Mouse (Mus musculus) liver, embryonic 14.5 days (tissue): ENCODE data around the gene Ube2cbp. TPM values are rescaled to one million over a fixed set of nuclear protein-coding genes. Genes with fewer than 3 reads are reported as not detected.

ENCODE experiments used
- ATAC-seq: fragments of 200-750 bp; cut with Nextera tagmentation; 2 replicates; pipeline ENCODE4 v1.8.0; 2017; ENCODE audit warnings: moderate number of reproducible peaks, mild to moderate bottlenecking, moderate library complexity; ENCODE audit not compliant: insufficient read depth
- DNase-seq, 3 experiments: peaks; one replicate each; pipeline ENCODE4 v3.0.0-alpha.2; 2012 to 2013; ENCODE audit warnings: low read depth in 3 of 3, low spot score in 3 of 3
- H3K27ac ChIP-seq: fragments of 300-500 bp; sonication (generic); 2 replicates; pipeline ENCODE4 v1.5.1; 2014; ENCODE audit warnings: moderate library complexity, mild to moderate bottlenecking, control low read depth, inconsistent platforms
- H3K27me3 ChIP-seq: fragments of 300-500 bp; sonication (generic); 2 replicates; pipeline ENCODE4 v1.6.1; 2014; ENCODE audit warnings: mild to moderate bottlenecking, low read length, moderate library complexity; ENCODE audit not compliant: control insufficient read depth, insufficient read depth
- H3K36me3 ChIP-seq: fragments of 300-500 bp; sonication (generic); replicated peaks from 2 replicates; pipeline ENCODE4 v1.6.1; 2014; ENCODE audit warnings: low read depth; ENCODE audit not compliant: control insufficient read depth, insufficient read depth
- H3K4me1 ChIP-seq, 2 experiments: fragments of 200-500 bp in 1 of 2; fragments of 300-500 bp in 1 of 2; sonication (generic) in 1 of 2; replicated peaks; 2 replicates each; pipeline ENCODE4 v1.6.1; 2012 to 2014; ENCODE audit warnings: antibody characterized with exemption in 1 of 2, inconsistent platforms in 1 of 2, low read length in 1 of 2; ENCODE audit not compliant: control insufficient read depth in 2 of 2, insufficient read depth in 2 of 2
- H3K4me2 ChIP-seq: fragments of 300-500 bp; sonication (generic); 2 replicates; pipeline ENCODE4 v1.6.1; 2014; ENCODE audit warnings: low read depth, mild to moderate bottlenecking, control low read depth, moderate library complexity
- H3K4me3 ChIP-seq, 2 experiments: fragments of 200-500 bp in 1 of 2; fragments of 300-500 bp in 1 of 2; sonication (generic) in 1 of 2; 2 replicates each; pipeline ENCODE4 v1.5.1; 2012 to 2014; ENCODE audit warnings: low read depth in 2 of 2, low read length in 2 of 2, mild to moderate bottlenecking in 2 of 2, control low read depth in 1 of 2, inconsistent platforms in 1 of 2, moderate library complexity in 1 of 2; ENCODE audit not compliant: insufficient read depth in 1 of 2
- H3K9ac ChIP-seq: fragments of 300-500 bp; sonication (generic); replicated peaks from 2 replicates; pipeline ENCODE4 v1.6.1; 2014; ENCODE audit warnings: mild to moderate bottlenecking, control low read depth, moderate library complexity
- H3K9me3 ChIP-seq: fragments of 300-500 bp; sonication (generic); 2 replicates; pipeline ENCODE4 v1.6.1; 2016; ENCODE audit warnings: low read length, mixed read lengths; ENCODE audit not compliant: control insufficient read depth
- CTCF ChIP-seq: IDR thresholded peaks from 2 replicates; pipeline ENCODE4 v1.5.1; 2016; ENCODE audit warnings: antibody characterized with exemption, low read depth, control low read depth
- EP300 ChIP-seq: IDR thresholded peaks from 2 replicates; pipeline ENCODE4 v1.6.1; 2016; ENCODE audit warnings: antibody characterized with exemption, low read depth
- WGBS: fragments of 180-500 bp; shearing (Covaris S2); extraction: QIAGEN DNeasy Blood & Tissue Kit; methylation state at CpG from one replicate; pipeline ENCODE4 v1.1.7; 2014; ENCODE audit not compliant: insufficient replicate concordance; 5-methylcytosine and 5-hydroxymethylcytosine counted together
- polyA plus RNA-seq, 2 experiments: library from polyadenylated mRNA; depleted of rRNA in 1 of 2; stranded (reverse) in 1 of 2; unstranded in 1 of 2; fragments of >200 nt; fragmentation: Nextera tagmentation in 1 of 2; extraction: Ambion mirVana in 1 of 2; gene quantifications; 2 replicates each; pipeline versions ENCODE4 v1.2.1 to v1.2.3; 2012 to 2014

Ube2cbp gene
- polyA plus RNA-seq, 2 experiments = 1.5 to 2.3 TPM

- Histone ChIP-seq H3K4me1 (no peaks in the 10 kb centered on the region; a peak in 1 of 4 replicates), H3K27me3 (no peaks in the 10 kb centered on the region), H3K36me3 (no peaks in the 10 kb centered on the region), H3K4me2 (no peak overlapping the region), H3K9me3 (no peaks in the 10 kb centered on the region), H3K9ac (no peak overlapping the region), H3K4me3 (no peak overlapping the region), H3K27ac (no peak overlapping the region)
- 69% methylated on average over 10 of the region's 10 CpGs for WGBS
- ATAC-seq = no peak
- DNase-seq = no peak
- TF ChIP-seq CTCF (no peak), EP300 (no peak)
These were observed 184.1 kb downstream of the Ube2cbp start for GRCm38 (mm10) chr9:86280461-86281146.

- DNase-seq (no peak), ATAC-seq (no peak)
- Histone ChIP-seq H3K4me1 (no peaks in the 10 kb centered on the region), H3K9ac (no peak overlapping the region), H3K36me3 (no peaks in the 10 kb centered on the region), H3K4me3 (no peak overlapping the region), H3K4me2 (no peak overlapping the region), H3K9me3 (no peaks in the 10 kb centered on the region), H3K27ac (no peak overlapping the region), H3K27me3 (no peaks in the 10 kb centered on the region)
- WGBS = 57% methylated on average over 5 of the region's 5 CpGs
- no peak for TF ChIP-seq CTCF
- no peak for TF ChIP-seq EP300
These were observed 195.2 kb downstream of the Ube2cbp start for GRCm38 (mm10) chr9:86269541-86269940.

GRCm38 (mm10) chr9:86266658-86267057, 198.1 kb downstream of the Ube2cbp start:
- no peak for DNase-seq
- Histone ChIP-seq H3K4me2 (no peak overlapping the region), H3K27me3 (no peaks in the 10 kb centered on the region), H3K36me3 (no peaks in the 10 kb centered on the region), H3K4me1 (no peaks in the 10 kb centered on the region), H3K27ac (no peak overlapping the region), H3K9ac (no peak overlapping the region), H3K4me3 (no peak overlapping the region), H3K9me3 (no peaks in the 10 kb centered on the region)
- 68% methylated on average over 2 of the region's 2 CpGs for WGBS
- TF ChIP-seq CTCF (no peak), EP300 (no peak)
- ATAC-seq = no peak

Other genes with a start within 250 kb of the Ube2cbp start
- 3.9 and 4.6 TPM in 2 replicates for gene Dop1a, start 2.2 kb upstream of the Ube2cbp start, polyA plus RNA-seq (2012; rRNA removed)
- 3.1 and 5.4 TPM in 2 replicates for gene Dop1a, start 2.2 kb upstream of the Ube2cbp start, polyA plus RNA-seq (2014; fragmentation: Nextera tagmentation; extraction: Ambion mirVana)
- gene Pgm3, start 106.9 kb upstream of the Ube2cbp start, polyA plus RNA-seq (2012; rRNA removed) = 4.2 and 7.0 TPM in 2 replicates
- 14.9 and 16.1 TPM in 2 replicates for gene Pgm3, start 106.9 kb upstream of the Ube2cbp start, polyA plus RNA-seq (2014; fragmentation: Nextera tagmentation; extraction: Ambion mirVana)
- gene Rwdd2a, start 107.0 kb upstream of the Ube2cbp start, polyA plus RNA-seq (2012; rRNA removed) = 0.17 and 0.37 TPM in 2 replicates
- 0.61 and 0.83 TPM in 2 replicates for gene Rwdd2a, start 107.0 kb upstream of the Ube2cbp start, polyA plus RNA-seq (2014; fragmentation: Nextera tagmentation; extraction: Ambion mirVana)
- gene Me1, start 231.0 kb upstream of the Ube2cbp start, polyA plus RNA-seq (2012; rRNA removed) = 1.6 and 1.8 TPM in 2 replicates
- 3.1 and 3.6 TPM in 2 replicates for gene Me1, start 231.0 kb upstream of the Ube2cbp start, polyA plus RNA-seq (2014; fragmentation: Nextera tagmentation; extraction: Ambion mirVana)